Mouse (Mus musculus): ENCODE results near the gene Egfl8. TPM values are rescaled to one million over a fixed set of nuclear protein-coding genes. Genes with fewer than 3 reads are reported as not detected.

Egfl8 gene
- polyA plus RNA-seq, 1 experiment from 2014 or later = 3.8 TPM

GRCm38 (mm10) chr17:34652546-34652945, 36.8 kb upstream of the Egfl8 start:
- no peak overlapping the region for H3K27ac ChIP-seq (ENCODE audit: low read depth, low read length)
- ATAC-seq (ENCODE audit: low FRiP score) = no peak
- no peak for DNase-seq (ENCODE audit: low spot score, missing footprints)
- H3K4me1 ChIP-seq (ENCODE audit: control insufficient read depth, insufficient read depth, low read length) = peaks cover 12% of the 10 kb centered on the region
- H3K36me3 ChIP-seq (ENCODE audit: control insufficient read depth, insufficient read depth, low read length) = peaks cover 14% of the 10 kb centered on the region
- no peaks in the 10 kb centered on the region for H3K9me3 ChIP-seq (ENCODE audit: control insufficient read depth, low read length)
- no peak overlapping the region for H3K4me3 ChIP-seq (ENCODE audit: low read depth, low read length)
- no peak overlapping the region for H3K4me2 ChIP-seq
- no peak overlapping the region for H3K9ac ChIP-seq (ENCODE audit: low read length)
- no peaks in the 10 kb centered on the region for H3K27me3 ChIP-seq (ENCODE audit: control insufficient read depth, insufficient read depth, low read length)
- WGBS = 89% methylated on average over 10 of the region's 10 CpGs

- Histone ChIP-seq H3K27ac (ENCODE audit: low read depth, low read length) (no peak overlapping the region), H3K27me3 (ENCODE audit: control insufficient read depth, insufficient read depth, low read length) (no peaks in the 10 kb centered on the region), H3K4me1 (ENCODE audit: control insufficient read depth, insufficient read depth, low read length) (peaks cover 13% of the 10 kb centered on the region), H3K36me3 (ENCODE audit: control insufficient read depth, insufficient read depth, low read length) (peaks cover 14% of the 10 kb centered on the region), H3K4me2 (no peak overlapping the region), H3K4me3 (ENCODE audit: low read depth, low read length) (no peak overlapping the region), H3K9me3 (ENCODE audit: control insufficient read depth, low read length) (no peaks in the 10 kb centered on the region), H3K9ac (ENCODE audit: low read length) (no peak overlapping the region)
- ATAC-seq (ENCODE audit: low FRiP score) = no peak
- WGBS = 47% methylated on average over 19 of the region's 19 CpGs
- no peak for DNase-seq (ENCODE audit: low spot score, missing footprints)
Observed at GRCm38 (mm10) chr17:34651507-34652221, 35.9 kb upstream of the Egfl8 start.

- ATAC-seq (ENCODE audit: low FRiP score) = no peak
- Histone ChIP-seq H3K27ac (ENCODE audit: low read depth, low read length) (no peak overlapping the region), H3K9ac (ENCODE audit: low read length) (no peak overlapping the region), H3K36me3 (ENCODE audit: control insufficient read depth, insufficient read depth, low read length) (peaks cover 14% of the 10 kb centered on the region), H3K27me3 (ENCODE audit: control insufficient read depth, insufficient read depth, low read length) (no peaks in the 10 kb centered on the region), H3K4me1 (ENCODE audit: control insufficient read depth, insufficient read depth, low read length) (peaks cover 10% of the 10 kb centered on the region), H3K4me2 (no peak overlapping the region), H3K9me3 (ENCODE audit: control insufficient read depth, low read length) (no peaks in the 10 kb centered on the region), H3K4me3 (ENCODE audit: low read depth, low read length) (no peak overlapping the region)
- WGBS = 95% methylated on average over 14 of the region's 14 CpGs
- no peak for DNase-seq (ENCODE audit: low spot score, missing footprints)
Observed at GRCm38 (mm10) chr17:34650781-34651180, 35.0 kb upstream of the Egfl8 start.

- Histone ChIP-seq H3K27ac (ENCODE audit: low read depth, low read length) (no peak overlapping the region), H3K4me3 (ENCODE audit: low read depth, low read length) (no peak overlapping the region), H3K4me1 (ENCODE audit: control insufficient read depth, insufficient read depth, low read length) (peaks cover 17% of the 10 kb centered on the region), H3K36me3 (ENCODE audit: control insufficient read depth, insufficient read depth, low read length) (peaks cover 14% of the 10 kb centered on the region), H3K9me3 (ENCODE audit: control insufficient read depth, low read length) (no peaks in the 10 kb centered on the region), H3K9ac (ENCODE audit: low read length) (no peak overlapping the region), H3K27me3 (ENCODE audit: control insufficient read depth, insufficient read depth, low read length) (no peaks in the 10 kb centered on the region), H3K4me2 (no peak overlapping the region)
- no peak for ATAC-seq (ENCODE audit: low FRiP score)
- WGBS = 87% methylated on average over 18 of the region's 18 CpGs
- no peak for DNase-seq (ENCODE audit: low spot score, missing footprints)
Observed at GRCm38 (mm10) chr17:34649106-34649864, 33.5 kb upstream of the Egfl8 start.

DNA sequence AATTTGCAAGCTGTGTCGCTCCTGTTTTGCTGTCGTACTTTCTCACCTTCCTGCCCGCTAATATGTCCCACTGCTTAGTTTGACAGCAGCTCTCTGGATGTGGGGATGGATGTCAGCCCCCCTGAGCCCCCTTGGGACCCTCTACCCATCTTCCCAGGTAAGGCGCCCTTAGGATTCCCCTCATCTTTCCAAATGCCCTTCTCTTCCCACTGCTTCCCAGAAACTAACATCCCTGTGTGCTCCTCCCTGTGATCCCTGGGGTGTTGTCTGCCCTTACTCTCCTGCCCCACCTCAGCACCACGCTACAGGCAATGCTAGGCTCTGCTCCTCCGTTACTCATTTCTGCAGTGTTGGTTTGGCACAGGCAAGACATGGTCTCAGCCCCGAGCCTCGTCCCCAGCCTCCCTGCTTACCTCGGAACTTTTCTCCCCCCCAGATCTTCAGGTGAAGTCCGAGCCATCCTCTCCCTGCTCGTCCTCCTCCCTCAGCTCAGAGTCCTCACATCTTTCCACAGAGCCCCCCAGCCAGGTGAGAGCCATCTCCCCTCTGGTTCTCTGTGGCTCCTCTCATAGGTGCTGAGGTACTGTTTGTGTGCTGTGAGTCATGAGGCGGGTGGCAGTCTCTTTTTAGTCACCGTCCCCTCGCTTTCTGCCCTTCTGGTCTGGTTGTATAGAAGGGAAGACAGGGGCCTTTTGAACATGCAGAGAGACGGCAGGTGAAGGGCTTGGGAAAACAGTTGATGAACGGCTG, 32.5 kb upstream of the Egfl8 start:
- Histone ChIP-seq H3K4me3 (ENCODE audit: low read depth, low read length) (peak overlapping the region; percentile 94), H3K36me3 (ENCODE audit: control insufficient read depth, insufficient read depth, low read length) (peaks cover 14% of the 10 kb centered on the region), H3K4me1 (ENCODE audit: control insufficient read depth, insufficient read depth, low read length) (peaks cover 17% of the 10 kb centered on the region), H3K9me3 (ENCODE audit: control insufficient read depth, low read length) (no peaks in the 10 kb centered on the region), H3K27me3 (ENCODE audit: control insufficient read depth, insufficient read depth, low read length) (no peaks in the 10 kb centered on the region), H3K27ac (ENCODE audit: low read depth, low read length) (no peak overlapping the region), H3K9ac (ENCODE audit: low read length) (no peak overlapping the region), H3K4me2 (peak overlapping the region; percentile 92)
- ATAC-seq (ENCODE audit: low FRiP score) = no peak
- DNase-seq (ENCODE audit: low spot score, missing footprints) = no peak
- WGBS = 88% methylated on average over 16 of the region's 16 CpGs

GRCm38 (mm10) chr17:34646906-34647787, 31.4 kb upstream of the Egfl8 start, which contains the start of gene Atf6b:
Gene Atf6b (plus strand): TSS chr17:34647146.
- peak within 1 kb of the TSS; percentile 94 for H3K4me3 ChIP-seq (ENCODE audit: low read depth, low read length)
- H3K4me2 ChIP-seq = peak within 1 kb of the TSS; percentile 92
- DNase-seq (ENCODE audit: low spot score, missing footprints) (peak; percentile 95), ATAC-seq (ENCODE audit: low FRiP score) (peak; percentile 97)
- H3K36me3 ChIP-seq (ENCODE audit: control insufficient read depth, insufficient read depth, low read length) = peaks cover 10% of the 10 kb centered on the region; the same call in 1 of the 2 replicates
- H3K9me3 ChIP-seq (ENCODE audit: control insufficient read depth, low read length) = no peaks in the 10 kb centered on the region
- H3K4me1 ChIP-seq (ENCODE audit: control insufficient read depth, insufficient read depth, low read length) = peaks cover 17% of the 10 kb centered on the region
- H3K27ac ChIP-seq (ENCODE audit: low read depth, low read length) = peak within 1 kb of the TSS; percentile 48; the same call in 1 of the 2 replicates
- H3K9ac ChIP-seq (ENCODE audit: low read length) = peak within 1 kb of the TSS; percentile 92
- no peaks in the 10 kb centered on the region for H3K27me3 ChIP-seq (ENCODE audit: control insufficient read depth, insufficient read depth, low read length)
- 1% methylated on average over 63 of the region's 66 CpGs for WGBS

DNA sequence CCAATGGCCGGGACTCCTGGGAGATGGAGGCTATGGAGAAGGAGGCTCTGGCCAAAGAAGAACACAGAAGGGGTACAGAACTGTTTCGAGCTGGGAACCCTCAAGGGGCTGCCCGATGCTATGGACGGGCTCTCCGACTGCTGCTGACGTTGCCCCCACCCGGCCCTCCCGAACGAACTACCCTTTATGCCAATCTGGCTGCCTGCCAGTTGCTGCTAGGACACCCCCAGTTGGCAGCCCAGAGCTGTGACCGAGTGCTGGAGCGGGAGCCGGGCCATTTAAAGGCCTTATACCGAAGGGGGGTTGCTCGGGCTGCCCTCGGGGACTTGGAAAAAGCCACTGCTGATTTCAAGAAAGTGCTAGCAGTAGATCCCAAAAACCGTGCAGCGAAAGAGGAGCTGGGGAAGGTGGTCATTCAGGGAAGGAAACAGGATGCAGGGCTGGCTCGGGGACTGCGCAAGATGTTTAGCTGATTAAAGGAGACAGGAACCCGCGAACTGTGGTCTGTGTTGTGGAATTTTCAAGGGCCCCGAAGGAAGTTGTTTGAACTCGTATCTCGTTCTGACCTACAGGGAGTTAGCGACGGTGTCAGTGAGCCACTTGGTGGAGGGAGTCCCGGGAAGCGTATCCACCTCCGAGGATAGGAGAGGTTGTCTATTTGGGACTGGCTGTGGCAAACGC, 30.2 kb upstream of the Egfl8 start:
- DNase-seq (ENCODE audit: low spot score, missing footprints) (no peak), ATAC-seq (ENCODE audit: low FRiP score) (no peak)
- Histone ChIP-seq H3K4me2 (no peak overlapping the region; the same call in 1 of the 2 replicates), H3K36me3 (ENCODE audit: control insufficient read depth, insufficient read depth, low read length) (0 out of 2 replicates have a peak, but pooled peaks cover 6% of the 10 kb centered on the region), H3K4me3 (ENCODE audit: low read depth, low read length) (no peak overlapping the region), H3K9me3 (ENCODE audit: control insufficient read depth, low read length) (no peaks in the 10 kb centered on the region), H3K4me1 (ENCODE audit: control insufficient read depth, insufficient read depth, low read length) (peaks cover 23% of the 10 kb centered on the region), H3K9ac (ENCODE audit: low read length) (no peak overlapping the region), H3K27me3 (ENCODE audit: control insufficient read depth, insufficient read depth, low read length) (no peaks in the 10 kb centered on the region), H3K27ac (ENCODE audit: low read depth, low read length) (no peak overlapping the region)
- 90% methylated on average over 30 of the region's 30 CpGs for WGBS
